ENCODE assay signal across 22 mouse cellular contexts in the genomic region with DNA sequence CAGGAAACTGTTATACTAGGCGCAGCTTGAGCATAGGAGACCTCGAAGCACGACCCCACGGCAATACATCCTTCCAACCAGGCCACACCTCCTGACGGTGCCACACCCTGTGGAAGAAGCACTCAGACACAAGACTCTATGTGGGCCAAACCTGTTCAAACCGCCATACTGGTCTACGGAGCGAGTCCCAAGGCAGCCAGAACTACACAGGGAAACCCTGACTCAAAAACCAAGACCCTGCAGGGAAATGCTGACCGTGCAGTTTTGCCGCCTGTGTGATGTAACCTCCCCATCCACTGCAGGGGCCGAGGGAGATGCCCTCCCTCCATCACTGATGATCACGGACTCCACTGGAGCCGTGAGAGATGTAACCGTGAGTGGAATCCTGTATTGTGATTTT. TPM values are rescaled to one million over a fixed set of nuclear protein-coding genes. Genes with fewer than 3 reads are reported as not detected.
DNase-seq lines count a peak whose midpoint lies in the region; ATAC-seq and TF ChIP-seq lines count a peak whose summit lies in the region.
"Had no signal": no experiment of that assay in that cellular context is flagged by ENCODE, and none has a peak within 500 bp of the region (broad histone marks: within the 10 kb centered on the region; RNA-seq: fewer than 3 reads in every experiment).

No protein-coding gene starts in this region.

- H3K4me3 ChIP-seq in forebrain, embryonic 11.5 days (ENCODE audit: low read depth, low read length) = no peak overlapping the region
- no peak overlapping the region for H3K4me3 ChIP-seq in forebrain, embryonic 10.5 days
- H3K4me3 ChIP-seq in liver, embryonic 11.5 days (ENCODE audit: low read depth, low read length) = no peak overlapping the region
- H3K4me3 ChIP-seq in MEL (ENCODE audit: control insufficient read depth in 1 of 2, insufficient read depth in 1 of 2, low read depth in 2 of 2, low read length in 2 of 2) = no peak overlapping the region
- no peak overlapping the region for H3K4me3 ChIP-seq in limb, embryonic 15.5 days
- H3K4me3 ChIP-seq: embryonic facial prominence, embryonic 12.5 days; gastrocnemius, adult 2 months had no signal

- TF ChIP-seq CTCF in MEL (IDR thresholded peaks at IDR 0.05 in 2 of 3, conservative IDR thresholded peaks at IDR 0.05 in 1 of 3; ENCODE audit: control insufficient read depth in 1 of 3, insufficient read depth in 1 of 3, low read depth in 2 of 3, low read length in 3 of 3, poor library complexity in 1 of 3, severe bottlenecking in 1 of 3) = no peak

- TF ChIP-seq POLR2A in MEL (IDR thresholded peaks at IDR 0.05; ENCODE audit: control insufficient read depth in 1 of 2, insufficient read depth in 1 of 2, low read depth in 1 of 2, low read length in 2 of 2, poor library complexity in 1 of 2) = no peak

- no peak overlapping the region for H3K4me2 ChIP-seq in forebrain, embryonic 11.5 days (ENCODE audit: low read depth, low read length, severe bottlenecking)
- H3K4me2 ChIP-seq in liver, embryonic 11.5 days = no peak overlapping the region
- H3K4me2 ChIP-seq in limb, embryonic 15.5 days = no peak overlapping the region
- H3K4me2 ChIP-seq: embryonic facial prominence, embryonic 12.5 days; hindbrain, embryonic 14.5 days had no signal

- no peak for TF ChIP-seq EP300 in MEL (IDR thresholded peaks at IDR 0.05; ENCODE audit: low read depth in 1 of 2, low read length in 2 of 2)

- WGBS in forebrain, embryonic 11.5 days = 94% methylated on average over 14 of the region's 14 CpGs
- WGBS in forebrain, embryonic 10.5 days = 94% methylated on average over 14 of the region's 14 CpGs
- WGBS in liver, embryonic 11.5 days = 93% methylated on average over 14 of the region's 14 CpGs
- 94% methylated on average over 14 of the region's 14 CpGs for WGBS in limb, embryonic 15.5 days

- peak; percentile 39 for DNase-seq in forebrain, embryonic 11.5 days (ENCODE audit: low spot score)
- DNase-seq in forebrain, embryonic 10.5 days (ENCODE audit: extremely low spot score, low spot score) = no peak
- DNase-seq in liver, embryonic 11.5 days (ENCODE audit: low spot score) = no peak
- DNase-seq in liver (no peak), MEL (ENCODE audit: low read depth, low spot score) (no peak)
- DNase-seq in adrenal gland, postnatal 10 days = no peak
- DNase-seq in natural killer cell, adult 2 months (ENCODE audit: low spot score in 2 of 2) = no peak
- DNase-seq: adrenal gland, postnatal 14 days; B cell, adult 2 months; cerebellum, adult 11-12 months; cerebellum, adult 9-10 months; cerebellum, postnatal 25 days; gastrocnemius, adult 2 months; gastrocnemius, postnatal 25 days; heart, postnatal 10 days had no signal

- H3K36me3 ChIP-seq in forebrain, embryonic 11.5 days (ENCODE audit: control insufficient read depth, insufficient read depth, low read length) = peaks cover 15% of the 10 kb centered on the region; the same call in 1 of the 2 replicates
- peaks cover 95% of the 10 kb centered on the region for H3K36me3 ChIP-seq in forebrain, embryonic 10.5 days (replicated peaks)
- H3K36me3 ChIP-seq in liver, embryonic 11.5 days (ENCODE audit: control insufficient read depth, insufficient read depth, low read length) = peaks cover 48% of the 10 kb centered on the region
- no peaks in the 10 kb centered on the region for H3K36me3 ChIP-seq in MEL (ENCODE audit: control insufficient read depth in 1 of 2, insufficient read depth in 2 of 2, low read length in 2 of 2)
- H3K36me3 ChIP-seq in limb, embryonic 15.5 days = peaks cover 60% of the 10 kb centered on the region

- no peak for ATAC-seq in forebrain, embryonic 11.5 days (replicated peaks; ENCODE audit: low FRiP score)
- 0 out of 2 replicates have a peak, but pooled peaks have one; percentile 22 for ATAC-seq in liver, embryonic 11.5 days (replicated peaks; ENCODE audit: low FRiP score)
- 0 out of 2 replicates have a peak, but pooled peaks have one; percentile 26 for ATAC-seq in limb, embryonic 15.5 days (ENCODE audit: insufficient number of reproducible peaks, low FRiP score, low TSS enrichment, low read depth)
- ATAC-seq: CD4-positive, CD25-positive, alpha-beta regulatory T cell, adult 4 months; forebrain, embryonic 14.5 days; intestine, embryonic 16.5 days had no signal

- H3K27ac ChIP-seq in forebrain, embryonic 11.5 days (ENCODE audit: low read depth, low read length) = no peak overlapping the region
- H3K27ac ChIP-seq in forebrain, embryonic 10.5 days = no peak overlapping the region
- no peak overlapping the region for H3K27ac ChIP-seq in liver, embryonic 11.5 days (ENCODE audit: low read depth, low read length)
- H3K27ac ChIP-seq in MEL (ENCODE audit: control insufficient read depth, low read depth, low read length) = no peak overlapping the region
- no peak overlapping the region for H3K27ac ChIP-seq in limb, embryonic 15.5 days
- H3K27ac ChIP-seq: embryonic facial prominence, embryonic 12.5 days; gastrocnemius, adult 2 months; hindbrain, embryonic 14.5 days had no signal

- no peaks in the 10 kb centered on the region for H3K27me3 ChIP-seq in forebrain, embryonic 11.5 days (ENCODE audit: control insufficient read depth, insufficient read depth, low read length)
- H3K27me3 ChIP-seq in forebrain, embryonic 10.5 days (ENCODE audit: poor library complexity, severe bottlenecking) = no peaks in the 10 kb centered on the region
- no peaks in the 10 kb centered on the region for H3K27me3 ChIP-seq in liver, embryonic 11.5 days (replicated peaks; ENCODE audit: control insufficient read depth, insufficient read depth, low read length)
- no peaks in the 10 kb centered on the region for H3K27me3 ChIP-seq in MEL (ENCODE audit: control insufficient read depth in 1 of 2, insufficient read depth in 2 of 2, low read length in 2 of 2)
- H3K27me3 ChIP-seq in limb, embryonic 15.5 days = no peaks in the 10 kb centered on the region
- H3K27me3 ChIP-seq: embryonic facial prominence, embryonic 12.5 days had no signal

- TF ChIP-seq RAD21 in MEL (IDR thresholded peaks at IDR 0.05; ENCODE audit: low read depth, low read length) = no peak

- no peaks in the 10 kb centered on the region for H3K9me3 ChIP-seq in forebrain, embryonic 11.5 days (ENCODE audit: control insufficient read depth, low read length)
- H3K9me3 ChIP-seq in forebrain, embryonic 10.5 days = no peaks in the 10 kb centered on the region
- H3K9me3 ChIP-seq in liver, embryonic 11.5 days (ENCODE audit: control insufficient read depth, low read length) = no peaks in the 10 kb centered on the region
- H3K9me3 ChIP-seq in MEL (replicated peaks; ENCODE audit: insufficient read depth, low read length) = no peaks in the 10 kb centered on the region
- no peaks in the 10 kb centered on the region for H3K9me3 ChIP-seq in limb, embryonic 15.5 days
- H3K9me3 ChIP-seq: embryonic facial prominence, embryonic 12.5 days; G1E had no signal

- no peaks in the 10 kb centered on the region for H3K79me2 ChIP-seq in MEL (ENCODE audit: control insufficient read depth, insufficient read depth, low read length, poor library complexity)

- no peaks in the 10 kb centered on the region for H3K4me1 ChIP-seq in forebrain, embryonic 11.5 days (replicated peaks; ENCODE audit: control insufficient read depth, insufficient read depth, low read length)
- H3K4me1 ChIP-seq in forebrain, embryonic 10.5 days = no peaks in the 10 kb centered on the region
- H3K4me1 ChIP-seq in liver, embryonic 11.5 days (replicated peaks; ENCODE audit: control insufficient read depth, insufficient read depth, low read length) = no peaks in the 10 kb centered on the region
- H3K4me1 ChIP-seq in MEL (ENCODE audit: control insufficient read depth in 1 of 2, insufficient read depth in 2 of 2, low read length in 2 of 2) = no peaks in the 10 kb centered on the region
- no peaks in the 10 kb centered on the region for H3K4me1 ChIP-seq in limb, embryonic 15.5 days
- H3K4me1 ChIP-seq: embryonic facial prominence, embryonic 12.5 days had no signal

- no peak overlapping the region for H3K9ac ChIP-seq in forebrain, embryonic 11.5 days (ENCODE audit: low read length)
- no peak overlapping the region for H3K9ac ChIP-seq in liver, embryonic 11.5 days (ENCODE audit: low read depth, low read length)
- no peak overlapping the region for H3K9ac ChIP-seq in MEL (ENCODE audit: control insufficient read depth, low read depth, low read length, poor library complexity, severe bottlenecking)
- H3K9ac ChIP-seq in limb, embryonic 15.5 days = no peak overlapping the region
- H3K9ac ChIP-seq: embryonic facial prominence, embryonic 12.5 days; hindbrain, embryonic 14.5 days had no signal

TF ChIP-seq in MEL, 35 proteins besides CTCF, POLR2A, EP300 and RAD21:
- TF ChIP-seq TAL1 (IDR thresholded peaks at IDR 0.05; ENCODE audit: low read length) (no peak), MAFK (IDR thresholded peaks at IDR 0.05; ENCODE audit: borderline replicate concordance, low read depth, low read length) (peak; percentile 87)

RNA-seq across cellular contexts. Expression of a gene that starts 36.5 kb away (rescaled TPM):
- 46.5 and 46.9 TPM in 2 replicates for polyA plus RNA-seq in forebrain, embryonic 11.5 days (2014; fragmentation: Nextera tagmentation; extraction: Ambion mirVana)
- 43.8 and 45.2 TPM in 2 replicates for polyA plus RNA-seq in forebrain, embryonic 10.5 days (2016; fragmentation: Nextera tagmentation; extraction: Ambion mirVana)
- polyA plus RNA-seq in liver, embryonic 11.5 days (2014; fragmentation: Nextera tagmentation; extraction: Ambion mirVana) = 18.1 and 18.8 TPM in 2 replicates
- total RNA-seq in MEL (2012; rRNA removed) = 4.2 and 5.7 TPM in 2 replicates
- polyA plus RNA-seq in MEL (2012; ENCODE audit: insufficient read depth in 1 of 2, insufficient read length in 2 of 2, low read depth in 1 of 2, low replicate concordance in 2 of 2, missing spikeins in 1 of 2) = 10 to 100 TPM; 16.2 to 26.4 TPM
- polyA plus RNA-seq in limb, embryonic 15.5 days (2015; fragmentation: Nextera tagmentation; extraction: Ambion mirVana) = 21.7 and 24.6 TPM in 2 replicates
- 1 to 10 TPM; 6.4 to 9.9 TPM for total RNA-seq in adrenal gland, postnatal 10 days (2021)
